Mouse (Mus musculus): Measurements from ENCODE around the gene Pgam1.
"Not testable (repeated sequence)": the region's sequence is repeated elsewhere in the genome, so short reads cannot be mapped to it uniquely, and the experiment has no call there.

Pgam1 gene

GRCm38 (mm10) chr19:41910396-41910795 lies 1.3 kb upstream of the Pgam1 start:
- no peak for DNase-seq (ENCODE audit: low spot score)

DNA sequence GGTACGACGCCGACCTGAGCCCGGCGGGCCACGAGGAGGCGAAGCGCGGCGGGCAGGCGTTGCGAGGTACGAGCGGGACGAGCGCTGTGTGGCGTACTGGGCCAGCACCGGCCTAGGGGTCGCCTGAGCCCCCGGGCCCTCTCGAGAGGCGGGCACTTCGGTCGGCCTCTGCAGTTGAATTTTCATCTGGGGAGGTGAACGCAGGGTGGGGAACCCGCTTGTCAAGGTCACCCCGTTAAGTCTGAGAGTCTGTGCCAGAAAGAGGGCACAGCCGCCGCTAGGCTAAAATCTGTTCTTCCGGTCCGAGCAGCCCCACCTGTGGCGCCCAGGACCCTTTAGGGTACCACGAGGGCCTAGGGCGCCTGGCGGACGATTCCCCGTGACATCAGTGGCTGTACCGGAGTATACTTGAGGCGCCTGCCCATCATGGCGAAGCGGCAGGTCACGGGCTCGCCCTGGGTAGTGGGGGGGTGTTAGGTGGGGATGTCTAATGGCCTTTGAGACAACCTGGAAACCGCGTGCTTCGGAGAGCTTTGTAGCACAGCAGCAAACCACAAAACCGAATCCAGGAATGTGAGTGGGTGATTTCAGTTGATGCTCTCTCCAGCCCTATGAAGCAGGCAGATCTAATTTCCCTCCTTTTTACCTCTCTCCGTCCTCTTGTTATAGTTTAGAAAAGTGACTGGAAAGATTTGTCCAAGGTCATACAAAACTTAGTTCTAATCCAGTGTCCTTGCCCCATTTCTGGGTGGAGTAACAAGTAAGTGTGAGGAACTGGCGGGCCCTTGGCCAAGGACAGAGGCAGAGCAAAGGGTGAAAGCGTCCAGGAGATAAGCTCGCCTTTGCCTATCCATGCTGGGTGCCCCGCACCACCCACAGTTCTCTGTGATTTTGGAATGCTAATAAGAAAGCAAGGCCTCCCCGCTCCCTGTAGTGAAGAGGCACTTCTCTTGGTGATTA lies 678 bp downstream of the Pgam1 start:
- DNase-seq (ENCODE audit: low spot score): peak; percentile 77

DNA sequence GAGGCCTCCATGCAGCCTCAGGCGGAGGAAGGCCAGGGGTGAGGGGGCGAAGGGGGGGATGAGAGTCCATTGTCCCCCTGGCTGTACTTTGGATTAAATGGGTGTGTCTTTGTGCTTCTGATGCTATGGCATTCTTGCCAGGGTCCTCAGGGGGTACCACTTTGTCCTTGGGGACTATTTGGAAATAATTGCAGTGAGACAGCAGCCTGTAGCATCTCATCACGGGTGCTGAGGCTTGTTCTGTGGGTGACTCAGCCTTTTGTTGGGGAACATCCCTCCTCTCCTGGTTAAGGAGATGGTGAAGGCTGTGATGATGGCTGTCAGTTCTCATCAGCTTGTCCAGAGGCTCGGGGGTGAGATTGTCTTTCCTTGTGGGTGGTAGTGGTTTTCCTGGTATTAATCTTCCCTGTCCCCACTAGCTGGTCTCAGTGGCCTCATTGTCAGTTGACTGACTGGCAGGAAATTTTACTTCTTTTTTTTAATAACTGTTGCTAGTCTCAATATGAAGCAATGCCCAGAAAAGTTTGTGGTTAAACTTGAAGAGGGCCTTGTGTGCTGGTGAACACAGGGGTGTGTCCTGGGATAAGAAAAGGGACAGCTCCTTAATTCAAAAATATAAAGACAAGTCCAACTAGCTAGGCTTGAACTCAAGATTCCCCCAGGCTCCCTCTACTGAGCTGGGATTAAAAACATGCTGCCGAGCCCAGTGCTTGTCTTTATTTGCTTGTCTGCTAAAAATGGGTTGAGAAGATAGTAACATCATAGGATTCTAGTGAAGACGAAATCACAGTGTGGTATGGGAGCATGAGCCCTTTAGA lies 2.3 kb downstream of the Pgam1 start:
- no peak for DNase-seq (ENCODE audit: low spot score)

GRCm38 (mm10) chr19:41914592-41914882 lies 2.8 kb downstream of the Pgam1 start:
- DNase-seq (ENCODE audit: low spot score): not testable (repeated sequence)

DNA sequence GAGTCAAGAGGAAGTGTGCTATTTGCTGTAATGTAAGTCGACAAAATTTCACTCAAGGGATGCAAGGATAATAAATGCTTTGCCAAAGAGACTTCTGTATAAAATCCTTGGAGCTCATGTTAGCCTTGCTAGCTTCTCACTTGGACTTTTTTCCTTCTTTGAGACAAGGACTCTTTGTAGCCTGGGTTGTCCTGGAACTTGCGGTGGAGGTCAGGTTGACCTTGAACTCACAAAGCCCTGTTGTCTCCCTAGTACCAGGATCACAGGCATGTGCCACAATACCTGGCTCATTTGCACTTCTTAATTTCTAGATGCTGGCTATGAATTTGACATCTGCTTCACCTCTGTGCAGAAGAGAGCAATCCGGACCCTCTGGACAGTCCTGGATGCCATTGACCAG lies 3.6 kb downstream of the Pgam1 start:
- DNase-seq (ENCODE audit: low spot score): no peak

DNA sequence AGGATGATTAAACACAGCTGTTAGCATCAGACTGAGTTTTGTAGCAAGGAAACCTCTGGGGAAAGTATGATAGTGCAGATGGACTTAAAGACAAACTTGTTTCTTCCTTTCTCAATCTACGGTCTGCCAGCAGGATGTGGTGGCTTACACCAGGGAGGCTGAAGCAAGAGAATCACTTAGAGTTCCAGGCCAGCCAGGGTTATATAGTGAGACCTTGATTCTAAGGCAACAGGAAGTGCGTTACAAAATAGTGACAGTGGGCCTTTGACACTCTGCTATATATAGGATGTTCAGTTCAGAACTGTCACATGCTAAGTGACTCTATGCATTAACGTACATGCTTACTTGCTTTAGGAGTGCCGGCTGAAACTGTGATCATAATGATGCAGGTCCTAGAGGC lies 5.1 kb downstream of the Pgam1 start:
- no peak for DNase-seq (ENCODE audit: low spot score)

DNA sequence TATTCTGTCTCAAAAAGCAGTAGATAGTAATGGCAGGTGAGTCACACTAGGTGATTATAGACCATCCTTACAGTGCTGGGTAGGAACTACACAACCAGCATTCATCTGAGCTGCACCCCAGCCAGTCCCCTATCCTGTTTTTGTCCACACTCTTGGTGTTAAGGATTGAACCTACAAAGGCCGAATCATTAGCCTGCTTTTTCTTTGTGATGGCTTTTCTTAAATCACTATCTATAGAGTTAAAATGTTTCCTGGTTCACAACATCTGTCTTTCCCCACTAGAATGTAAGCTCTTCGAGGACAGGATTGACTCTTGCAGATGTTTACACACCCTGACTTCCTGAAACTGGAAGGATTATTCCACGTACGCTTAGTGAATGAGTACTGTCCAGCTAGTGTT lies 7.7 kb downstream of the Pgam1 start:
- DNase-seq (ENCODE audit: low spot score): no peak

GRCm38 (mm10) chr19:41920412-41921067 lies 8.8 kb downstream of the Pgam1 start:
- DNase-seq (ENCODE audit: low spot score): no peak

DNA sequence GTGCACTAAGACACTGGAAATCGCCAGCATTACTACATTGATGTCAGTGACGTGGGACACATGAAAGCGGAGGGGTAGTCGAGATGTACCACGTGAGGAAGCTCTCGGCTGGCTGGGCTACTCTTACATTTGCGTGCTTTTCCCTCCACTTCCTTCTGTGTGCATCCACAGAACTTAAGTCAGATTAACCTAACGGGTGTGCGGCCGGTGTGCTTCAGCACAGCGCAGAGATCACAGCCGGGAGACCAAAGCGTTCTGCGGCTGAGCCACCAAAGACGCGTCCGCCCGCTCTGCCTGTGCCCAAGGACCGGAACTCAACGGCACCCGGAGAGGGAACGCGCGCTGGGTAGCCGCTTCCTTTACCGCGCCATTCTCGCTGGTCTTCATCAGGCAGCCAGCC lies 21.0 kb downstream of the Pgam1 start:
- no peak for DNase-seq (ENCODE audit: low spot score)

DNA sequence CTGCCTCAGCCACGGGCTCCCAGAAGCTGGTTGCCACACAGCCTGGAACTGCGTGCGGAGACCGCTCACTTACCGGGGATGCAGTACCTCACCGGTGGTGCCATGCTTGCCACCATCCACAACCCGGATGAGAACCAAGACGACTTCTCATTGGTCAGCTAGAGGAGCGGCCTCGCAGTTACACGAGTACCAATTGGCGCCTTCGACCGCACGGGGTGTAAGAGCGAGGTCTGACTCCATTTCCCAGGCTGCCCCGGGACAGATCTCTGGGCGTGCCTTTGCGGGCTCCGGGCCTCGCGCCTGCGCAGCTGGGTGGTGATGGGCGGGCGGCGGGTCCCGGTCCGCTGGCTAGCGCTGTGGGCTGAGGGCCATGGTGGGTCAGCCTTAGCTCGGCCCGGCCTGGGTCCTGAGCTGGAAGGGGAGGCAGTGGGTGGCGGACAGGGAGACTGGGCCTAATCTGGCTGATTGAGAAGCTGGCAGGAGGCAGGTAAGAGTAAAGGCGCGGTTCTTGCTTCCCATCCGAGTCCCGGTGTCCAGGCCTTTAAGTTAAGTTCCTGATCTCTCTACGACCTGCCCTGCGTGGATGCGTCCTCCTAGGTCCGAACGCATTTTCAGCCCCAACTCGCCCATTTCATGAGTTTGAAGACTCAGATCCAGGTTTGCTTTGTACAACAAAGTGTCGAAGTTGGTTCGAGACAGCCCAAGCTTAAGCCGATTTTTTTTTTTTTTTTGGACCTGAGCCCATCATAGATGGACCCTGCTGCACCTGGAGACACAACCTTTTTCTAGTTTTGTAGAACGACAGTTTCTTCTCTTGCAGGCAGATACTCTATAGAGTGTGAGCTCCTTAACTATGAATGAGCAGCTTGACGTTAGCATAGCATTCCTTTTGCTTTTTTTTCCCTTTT lies 21.7 kb downstream of the Pgam1 start, which contains the start of the genes Exosc1 and Zdhhc16:
TSS of gene Exosc1 (minus strand) at position 245 of the 908 bp plus-strand sequence.
TSS of gene Zdhhc16 (plus strand) at position 302 of the 908 bp plus-strand sequence.
- DNase-seq (ENCODE audit: low spot score): peak; percentile 97

DNA sequence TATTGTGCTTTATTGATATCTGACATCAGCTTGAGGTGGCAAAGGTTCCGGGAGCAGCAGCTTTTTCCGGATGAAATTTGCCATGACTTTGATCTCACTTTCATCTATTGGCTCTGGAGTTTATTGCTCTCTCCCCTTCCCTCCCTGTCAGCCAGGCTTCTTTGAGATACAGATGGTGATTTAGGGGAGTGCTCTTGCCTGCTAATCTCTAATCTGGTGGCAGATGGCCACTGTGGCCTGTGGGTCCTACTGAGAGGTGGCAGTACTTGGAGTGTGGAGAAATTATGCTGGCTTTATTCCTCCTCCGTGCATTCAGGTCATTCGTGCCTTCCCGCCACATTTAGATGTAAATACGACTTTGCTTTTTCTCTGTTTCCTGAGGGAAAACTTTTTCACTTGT lies 22.4 kb downstream of the Pgam1 start:
- no peak for DNase-seq (ENCODE audit: low spot score)

DNA sequence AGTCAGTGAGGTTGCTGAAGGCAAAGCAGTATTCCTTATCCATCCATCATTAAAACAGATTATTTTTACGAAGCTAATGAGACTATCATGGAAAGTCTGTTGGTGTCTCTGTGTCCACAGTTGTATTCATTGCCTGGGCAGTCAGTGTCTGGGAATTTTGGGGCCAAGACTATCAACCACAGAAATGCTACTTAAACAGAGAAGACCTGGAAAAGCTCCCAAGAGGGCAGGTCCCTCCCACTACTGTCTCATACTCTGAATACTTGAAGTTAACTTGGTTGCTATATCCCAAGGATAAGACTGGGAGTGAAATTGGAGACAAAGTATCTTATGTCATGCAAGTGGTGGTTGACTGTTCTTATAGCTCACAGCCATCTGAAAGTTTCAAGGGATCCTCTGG lies 24.2 kb downstream of the Pgam1 start:
- DNase-seq (ENCODE audit: low spot score): no peak

DNA sequence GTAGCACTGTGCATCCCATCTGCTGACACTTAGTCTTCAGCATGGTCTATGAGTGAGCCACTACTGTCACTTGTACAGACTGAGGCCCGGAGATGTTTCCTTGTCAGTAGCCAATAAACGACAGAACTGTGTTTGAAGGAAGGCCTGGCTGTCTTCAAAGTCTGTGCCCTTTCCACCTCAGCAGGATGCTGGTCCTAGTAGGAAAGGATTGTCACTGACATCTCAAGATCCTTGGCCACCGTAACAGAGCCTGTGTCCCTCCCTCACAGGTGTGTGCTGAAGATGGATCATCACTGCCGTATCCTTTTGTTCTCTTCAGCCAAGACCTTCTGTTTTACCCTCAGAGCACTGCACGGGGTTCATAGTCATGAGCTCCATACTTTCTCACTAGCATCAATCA lies 26.8 kb downstream of the Pgam1 start:
- DNase-seq (ENCODE audit: low spot score): no peak

DNA sequence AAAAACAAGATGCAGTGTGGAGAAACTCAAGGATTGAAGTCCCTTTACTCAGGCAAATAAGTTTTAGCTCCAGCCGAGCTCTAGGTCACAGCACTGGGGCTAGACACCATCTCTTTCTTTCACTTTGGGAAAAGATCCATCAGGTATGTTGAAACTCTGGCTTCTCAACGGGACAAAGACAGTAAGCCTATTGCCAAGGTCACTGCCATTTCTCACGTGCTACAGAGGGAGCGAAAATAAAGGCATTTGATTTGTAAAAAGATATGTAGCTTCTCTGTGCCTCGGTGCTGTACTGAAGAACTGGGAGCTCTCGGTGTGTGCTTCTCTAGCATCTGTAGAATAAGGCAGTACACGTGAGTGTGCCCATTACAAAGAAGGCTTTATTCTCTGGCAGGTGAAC lies 32.1 kb downstream of the Pgam1 start:
- no peak for DNase-seq (ENCODE audit: low spot score)

GRCm38 (mm10) chr19:41952287-41952686 lies 40.6 kb downstream of the Pgam1 start:
- no peak for DNase-seq (ENCODE audit: low spot score)

GRCm38 (mm10) chr19:41953574-41953973 lies 41.9 kb downstream of the Pgam1 start:
- no peak for DNase-seq (ENCODE audit: low spot score)
